Mouse (Mus musculus): Measurements from ENCODE around the gene Slc25a54.

DNA sequence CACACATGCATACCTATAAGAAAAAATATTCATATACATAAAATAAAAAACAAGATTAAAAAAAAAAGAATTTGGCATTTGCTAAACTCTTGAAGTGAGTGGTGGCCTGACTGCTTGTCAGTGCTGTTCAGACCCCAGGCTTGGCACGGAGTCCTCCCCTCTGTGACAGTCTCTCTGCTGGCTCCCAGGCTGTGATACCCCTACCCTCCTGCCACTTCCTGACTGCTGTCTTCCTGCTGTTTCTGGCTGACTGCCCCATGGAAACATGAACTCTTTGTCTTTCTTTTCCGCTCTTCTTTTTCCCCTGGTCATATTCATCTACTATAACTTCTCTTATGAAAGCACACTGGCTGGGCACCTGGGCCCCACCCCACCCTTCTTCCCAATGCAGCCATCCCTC lies 83.8 kb downstream of the Slc25a54 start:
- TF ChIP-seq CTCF (conservative IDR thresholded peaks at IDR 0.05; ENCODE audit: insufficient read depth, insufficient read length, low read depth, low read length) (no peak), POLR2A (IDR thresholded peaks at IDR 0.05; ENCODE audit: low read depth, low read length) (no peak)

Measured in kidney, adult 2 months (tissue).